Mouse (Mus musculus) thymus, postnatal 36 days (tissue): ENCODE results near the gene Gm17359.

ENCODE experiments used
- DNase-seq, 2 experiments: peaks; one replicate each; pipeline ENCODE4 v3.0.0; 2022; ENCODE audit warnings: mixed read lengths in 2 of 2

Gm17359 gene

GRCm38 (mm10) chr3:79336044-79336766, at the start of gene Gm17359:
Gm17359 (plus strand) TSS chr3:79336661.
- no peak for DNase-seq

GRCm38 (mm10) chr3:79287108-79287576, 49.3 kb upstream of the Gm17359 start:
- DNase-seq, result peak; percentile 91 to 96

- DNase-seq, result peak in 1 of 2 experiments; percentile 10
Observed at GRCm38 (mm10) chr3:79287699-79288458, 48.6 kb upstream of the Gm17359 start.

- no peak for DNase-seq
Observed at GRCm38 (mm10) chr3:79289050-79289449, 47.4 kb upstream of the Gm17359 start.

- DNase-seq, result no peak
Observed at GRCm38 (mm10) chr3:79293023-79293422, 43.4 kb upstream of the Gm17359 start.

GRCm38 (mm10) chr3:79294701-79295100, 41.8 kb upstream of the Gm17359 start:
- no peak for DNase-seq

GRCm38 (mm10) chr3:79296049-79296448, 40.4 kb upstream of the Gm17359 start:
- DNase-seq, result no peak

GRCm38 (mm10) chr3:79296586-79296985, 39.9 kb upstream of the Gm17359 start:
- no peak for DNase-seq

GRCm38 (mm10) chr3:79297281-79297680, 39.2 kb upstream of the Gm17359 start:
- DNase-seq, result no peak

GRCm38 (mm10) chr3:79299401-79299800, 37.1 kb upstream of the Gm17359 start:
- no peak for DNase-seq

GRCm38 (mm10) chr3:79308605-79309004, 27.9 kb upstream of the Gm17359 start:
- no peak for DNase-seq

GRCm38 (mm10) chr3:79310184-79310583, 26.3 kb upstream of the Gm17359 start:
- DNase-seq, result no peak

- no peak for DNase-seq
Observed at GRCm38 (mm10) chr3:79311895-79312294, 24.6 kb upstream of the Gm17359 start.

- DNase-seq, result no peak
Observed at GRCm38 (mm10) chr3:79314006-79314698, 22.3 kb upstream of the Gm17359 start.

GRCm38 (mm10) chr3:79324697-79325526, 11.5 kb upstream of the Gm17359 start:
- DNase-seq, result no peak

GRCm38 (mm10) chr3:79329691-79330315, 6.7 kb upstream of the Gm17359 start:
- no peak for DNase-seq

- DNase-seq, result no peak
Observed at GRCm38 (mm10) chr3:79333051-79333450, 3.4 kb upstream of the Gm17359 start.

- no peak for DNase-seq
Observed at GRCm38 (mm10) chr3:79333643-79334200, 2.7 kb upstream of the Gm17359 start.

GRCm38 (mm10) chr3:79340737-79341136, 4.3 kb downstream of the Gm17359 start:
- DNase-seq, result no peak

- DNase-seq, result no peak
Observed at GRCm38 (mm10) chr3:79342961-79343735, 6.7 kb downstream of the Gm17359 start.

GRCm38 (mm10) chr3:79349311-79349710, 12.8 kb downstream of the Gm17359 start:
- no peak for DNase-seq
